Mouse (Mus musculus) megakaryocyte, adult 5-6 weeks (primary cell): Measurements from ENCODE around the gene Gm10959. TPM values are rescaled to one million over a fixed set of nuclear protein-coding genes. Genes with fewer than 3 reads are reported as not detected.
"Not testable (repeated sequence)": the region's sequence is repeated elsewhere in the genome, so short reads cannot be mapped to it uniquely, and the experiment has no call there.

Experiments used
- ATAC-seq: 2 replicates; pipeline ENCODE4 v1.8.0; 2016; ENCODE audit warnings: mild to moderate bottlenecking, inconsistent platforms; ENCODE audit not compliant: poor library complexity, severe bottlenecking
- total RNA-seq, 2 experiments: library from RNA; stranded (forward) in 1 of 2; stranded (reverse) in 1 of 2; fragments of 153-499, 151-499 nt in 1 of 2; fragments of 221-1000, 200-1000 nt in 1 of 2; gene quantifications; 2 replicates each; pipeline versions ENCODE4 v1.2.3 to v1.2.4; 2015 to 2017

The Gm10959 gene
- total RNA-seq (2015) = not detected in 2 replicates
- total RNA-seq (2017) = not detected in 2 replicates

GRCm38 (mm10) chr3:122919260-122919659, at the start of gene Gm10959:
TSS of gene Gm10959 (minus strand) at chr3:122919360.
- ATAC-seq = no peak

- ATAC-seq = no peak
These were observed 49.2 kb upstream of the Gm10959 start for GRCm38 (mm10) chr3:122968391-122968790.

- peak; percentile 88 for ATAC-seq
These were observed 45.1 kb upstream of the Gm10959 start for GRCm38 (mm10) chr3:122964301-122964700.

GRCm38 (mm10) chr3:122950129-122950528, 31.0 kb upstream of the Gm10959 start:
- no peak for ATAC-seq

- no peak for ATAC-seq
These were observed 24.3 kb upstream of the Gm10959 start for GRCm38 (mm10) chr3:122943387-122943890.

GRCm38 (mm10) chr3:122939215-122939614, 20.1 kb upstream of the Gm10959 start:
- ATAC-seq = peak; percentile 72

DNA sequence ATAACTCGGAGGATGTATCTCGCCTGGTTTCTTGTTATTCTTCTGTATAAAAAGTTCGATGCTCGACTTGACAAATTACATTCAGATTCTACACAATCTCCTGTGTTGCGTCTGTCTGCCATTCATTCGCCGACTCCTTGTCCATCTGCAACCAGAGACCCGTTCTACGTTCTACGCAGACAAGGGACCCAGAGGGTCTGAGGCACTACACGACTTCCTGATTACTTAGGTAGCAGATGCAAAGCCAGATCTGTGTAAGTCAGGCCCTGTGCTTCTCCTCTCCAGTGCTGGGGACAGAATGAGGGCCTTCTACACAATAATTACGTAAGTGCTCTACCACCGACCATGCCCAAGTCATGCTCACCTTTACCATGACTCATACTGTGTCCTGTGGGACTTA, 18.0 kb upstream of the Gm10959 start:
- not testable (repeated sequence) for ATAC-seq

DNA sequence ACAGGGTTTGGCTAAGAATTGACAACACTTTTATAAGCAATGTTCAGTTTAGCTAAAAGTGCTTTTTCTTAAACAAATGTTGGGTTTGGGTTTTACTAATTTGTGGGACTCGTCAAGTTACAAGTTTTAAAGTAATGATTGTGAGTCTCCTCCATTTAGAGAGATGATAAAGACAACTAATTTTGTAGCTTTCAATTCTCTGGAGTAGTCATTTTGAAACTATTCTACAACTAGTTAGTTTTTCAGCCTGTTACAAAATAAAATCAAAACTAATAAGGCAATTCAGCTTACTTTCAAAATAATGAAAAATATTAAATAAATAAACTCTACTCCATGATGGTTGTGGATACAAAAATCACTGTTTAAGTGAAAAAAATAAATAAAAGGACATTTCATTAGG, 13.3 kb upstream of the Gm10959 start:
- no peak for ATAC-seq

- no peak for ATAC-seq
These were observed 10.6 kb upstream of the Gm10959 start for GRCm38 (mm10) chr3:122929723-122930122.

DNA sequence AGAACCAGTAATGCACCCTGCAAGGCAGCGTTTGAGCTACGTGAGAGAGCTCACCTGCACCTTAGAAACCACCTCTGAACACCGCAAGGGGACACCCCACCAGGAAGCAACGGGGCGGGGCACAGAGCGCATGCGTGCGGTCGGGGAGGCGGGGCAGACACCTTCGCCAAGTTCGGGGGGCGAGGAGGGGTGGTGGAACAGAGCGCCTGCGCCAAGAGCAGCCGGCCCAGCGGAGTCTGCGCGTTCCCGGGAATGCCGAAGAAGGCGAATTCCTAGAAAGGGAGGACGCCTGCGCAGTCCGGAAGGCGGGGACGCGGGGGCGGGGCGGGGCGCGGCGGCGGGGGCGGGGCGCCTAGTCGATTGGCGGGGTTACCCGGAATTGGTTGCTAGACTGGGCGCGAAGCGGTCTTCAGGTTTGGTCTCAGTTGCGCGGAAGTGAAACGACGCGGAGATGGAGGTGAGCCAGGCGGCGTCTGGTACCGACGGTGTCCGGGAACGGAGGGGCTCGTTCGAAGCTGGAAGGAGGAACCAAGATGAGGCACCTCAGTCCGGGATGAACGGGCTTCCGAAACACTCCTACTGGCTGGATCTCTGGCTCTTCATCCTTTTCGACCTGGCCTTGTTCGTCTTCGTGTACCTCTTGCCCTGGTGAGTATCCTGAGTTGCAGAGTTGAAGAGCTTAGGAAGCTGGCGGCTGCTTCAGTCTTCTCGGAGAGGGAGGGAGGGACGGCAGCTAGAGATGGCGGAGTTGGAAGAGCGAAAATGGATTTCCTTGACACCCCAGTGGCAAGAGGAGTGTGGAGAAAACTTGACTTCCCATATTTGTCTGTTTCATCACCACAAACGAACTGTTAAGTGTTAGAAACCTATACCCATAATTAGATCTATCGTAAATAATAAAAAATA, 5.1 kb upstream of the Gm10959 start, which contains the start of gene 1810037I17Rik:
1810037I17Rik (plus strand) TSS at position 195 of the 906 bp plus-strand sequence.
- ATAC-seq = peak; percentile 89

DNA sequence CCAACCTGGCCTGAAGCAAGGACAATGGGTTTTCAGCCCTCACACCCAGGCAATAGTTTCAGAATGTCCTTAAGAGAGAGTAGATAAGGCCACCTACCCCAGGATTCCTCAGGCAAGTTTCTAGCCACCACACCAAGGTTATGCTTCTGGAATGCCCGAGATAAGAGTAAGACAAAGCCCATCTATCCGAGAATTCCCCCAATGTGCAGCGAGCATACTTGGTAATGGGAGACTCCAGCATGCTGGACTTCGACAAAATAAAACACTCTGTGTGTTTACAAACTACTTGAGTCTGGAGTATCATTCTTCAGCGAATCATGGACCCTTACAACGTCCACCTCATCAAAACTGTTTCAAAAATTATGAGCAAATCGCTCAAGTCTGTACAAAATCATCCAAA, 4.0 kb upstream of the Gm10959 start:
- ATAC-seq = no peak

GRCm38 (mm10) chr3:122921676-122922527, 2.7 kb upstream of the Gm10959 start:
- ATAC-seq = no peak

DNA sequence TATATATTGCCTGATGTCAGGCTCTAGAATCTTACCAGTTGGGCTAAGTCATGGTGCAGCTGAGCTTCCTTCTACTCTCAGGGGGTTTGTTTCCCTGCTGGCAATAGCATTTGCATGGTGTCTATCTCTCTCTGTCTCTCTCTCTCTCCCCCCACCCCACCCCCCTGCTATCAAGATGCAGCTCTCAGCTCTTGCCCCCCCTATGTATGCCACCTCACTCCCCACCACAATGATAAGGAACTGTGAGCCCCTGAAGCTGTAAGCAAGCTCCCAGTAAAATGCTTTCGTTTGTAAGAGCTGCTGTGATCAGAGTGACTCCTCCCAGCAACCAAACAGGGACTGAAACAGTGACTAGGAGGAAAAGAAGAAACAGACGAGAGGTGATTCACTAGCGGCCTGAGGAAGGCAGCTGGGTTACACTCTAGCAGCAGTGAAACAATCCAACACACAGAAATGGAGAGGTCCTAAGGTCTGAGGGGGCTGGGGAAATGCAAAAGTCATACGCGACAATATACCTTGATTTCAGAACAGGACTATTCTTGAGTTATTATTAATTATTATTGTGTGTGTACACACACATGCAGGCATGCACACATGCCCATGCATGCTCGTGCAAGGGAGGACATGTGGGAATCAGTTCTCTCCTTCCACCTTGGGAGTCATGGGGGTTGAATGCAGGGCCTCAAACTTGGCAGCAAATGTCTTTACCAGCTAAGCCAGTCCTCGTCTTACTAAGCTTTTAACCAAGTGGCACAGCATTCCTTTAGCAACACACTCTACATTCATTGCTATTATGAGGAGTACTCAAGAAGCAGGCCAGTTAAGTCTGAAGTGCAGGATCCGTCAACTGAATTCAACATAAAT, 1.6 kb upstream of the Gm10959 start:
- no peak for ATAC-seq

- ATAC-seq = peak; percentile 51
These were observed 488 bp downstream of the Gm10959 start for GRCm38 (mm10) chr3:122918672-122919071.

- ATAC-seq = no peak
These were observed 2.9 kb downstream of the Gm10959 start for GRCm38 (mm10) chr3:122916191-122916680.

DNA sequence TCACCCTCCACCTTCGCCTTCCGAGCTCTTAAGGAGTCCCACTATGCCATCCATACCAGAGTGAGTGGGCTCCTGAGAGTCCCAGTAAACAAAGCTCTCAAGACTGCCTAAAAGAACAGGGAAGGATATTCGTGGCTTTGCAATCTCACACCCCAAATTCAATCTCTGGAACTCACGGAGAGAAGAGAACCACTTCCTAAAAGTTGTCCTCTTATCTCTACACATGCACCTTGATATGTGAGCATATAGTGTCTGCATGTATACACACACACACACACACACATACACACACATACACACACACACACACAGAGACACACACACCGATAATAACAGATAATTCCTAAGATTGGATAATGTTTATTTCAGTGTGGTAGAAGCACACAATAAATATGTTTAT, 3.7 kb downstream of the Gm10959 start:
- no peak for ATAC-seq

DNA sequence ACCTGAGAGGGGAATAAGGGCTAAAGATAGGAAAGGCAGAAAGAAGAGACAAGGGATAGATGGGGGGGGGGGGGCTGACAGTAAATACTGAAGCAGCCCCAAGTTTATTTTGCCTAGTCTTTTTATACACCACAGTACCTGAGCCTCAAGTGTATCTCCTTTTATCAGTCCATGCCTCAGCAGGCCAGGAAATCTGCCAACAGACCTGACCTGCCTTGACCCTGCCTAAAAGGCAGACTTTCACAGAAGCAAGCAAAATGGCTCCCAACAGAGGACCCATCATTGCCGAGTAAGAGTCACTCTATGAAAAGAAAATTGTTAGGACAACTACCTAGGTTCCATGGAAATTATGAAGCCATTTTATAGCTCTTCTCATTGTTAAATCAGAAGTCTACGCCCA, 11.3 kb downstream of the Gm10959 start:
- no peak for ATAC-seq

DNA sequence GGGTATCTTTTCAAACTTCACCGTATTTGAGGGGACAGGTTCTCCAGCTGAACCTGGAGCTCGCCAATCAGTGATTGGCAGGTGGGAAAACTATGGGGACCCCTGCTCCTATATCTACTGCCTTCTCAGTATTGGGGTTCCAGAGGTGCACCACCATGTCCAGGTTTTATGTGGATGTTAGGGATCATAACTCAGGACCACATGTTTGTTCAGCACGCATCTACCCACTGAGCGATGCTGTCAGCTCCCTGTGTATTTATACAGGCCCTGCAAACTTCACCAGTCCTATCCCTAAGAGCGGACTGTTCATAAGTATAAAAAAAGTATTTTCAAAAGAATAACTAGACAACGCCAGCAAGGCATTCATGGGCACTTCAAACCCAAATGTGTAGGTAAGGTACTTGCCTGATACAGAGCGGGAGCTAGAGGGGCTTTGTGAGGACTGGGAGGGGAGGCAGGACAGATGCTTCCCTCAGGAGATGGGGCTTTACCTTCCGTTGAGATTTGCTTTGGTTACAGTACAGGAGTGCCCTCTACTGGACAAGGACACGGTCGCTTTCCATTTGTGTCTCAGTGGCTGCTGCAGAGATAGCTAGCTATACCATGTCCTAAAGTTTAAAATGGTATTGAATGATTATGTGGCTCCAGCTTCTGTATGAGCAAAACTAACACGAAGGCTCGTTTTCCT, 15.3 kb downstream of the Gm10959 start:
- ATAC-seq = peak; percentile 81

GRCm38 (mm10) chr3:122898254-122898653, 20.9 kb downstream of the Gm10959 start:
- ATAC-seq = no peak
